Mouse (Mus musculus) kidney, postnatal 0 days (tissue): ENCODE measurements around the gene Scfd2. TPM values are rescaled to one million over a fixed set of nuclear protein-coding genes. Genes with fewer than 3 reads are reported as not detected.
A peak's percentile ranks its signal among the peaks of the same experiment; 100 is the strongest.

Experiments
- ATAC-seq: fragments of 200-750 bp; cut with Nextera tagmentation; replicated peaks from 2 replicates; pipeline ENCODE4 v1.8.0; 2017; ENCODE audit warnings: low read depth, moderate number of reproducible peaks, moderate TSS enrichment, moderate library complexity; ENCODE audit not compliant: low FRiP score
- DNase-seq: peaks from one replicate; pipeline ENCODE4 v3.0.0-alpha.2; 2016; ENCODE audit warnings: low spot score
- H3K27ac ChIP-seq: fragments of 300-500 bp; sonication (generic); 2 replicates; pipeline ENCODE4 v1.5.1; 2014; ENCODE audit warnings: mild to moderate bottlenecking
- H3K27me3 ChIP-seq: fragments of 300-500 bp; sonication (generic); 2 replicates; pipeline ENCODE4 v1.6.1; 2014; ENCODE audit warnings: low read length, mixed read lengths; ENCODE audit not compliant: insufficient read depth
- H3K36me3 ChIP-seq: fragments of 300-500 bp; sonication (generic); 2 replicates; pipeline ENCODE4 v1.6.1; 2014; ENCODE audit warnings: low read length, mixed read lengths; ENCODE audit not compliant: insufficient read depth
- H3K4me1 ChIP-seq: fragments of 300-500 bp; sonication (generic); replicated peaks from 2 replicates; pipeline ENCODE4 v1.6.1; 2014; ENCODE audit warnings: antibody characterized with exemption, low read length, mixed read lengths; ENCODE audit not compliant: insufficient read depth
- H3K4me2 ChIP-seq: fragments of 300-500 bp; sonication (generic); 2 replicates; pipeline ENCODE4 v1.6.1; 2014; ENCODE audit warnings: mild to moderate bottlenecking, low read length, moderate library complexity, mixed read lengths
- H3K4me3 ChIP-seq: fragments of 300-500 bp; sonication (generic); replicated peaks from 2 replicates; pipeline ENCODE4 v1.5.1; 2014; ENCODE audit warnings: low read depth, low read length
- H3K9ac ChIP-seq: fragments of 300-500 bp; sonication (generic); 2 replicates; pipeline ENCODE4 v1.6.1; 2014; ENCODE audit warnings: low read depth, low read length
- H3K9me3 ChIP-seq: fragments of 300-500 bp; sonication (generic); replicated peaks from 2 replicates; pipeline ENCODE4 v1.6.1; 2016; ENCODE audit warnings: low read length, inconsistent platforms, mixed read lengths
- CTCF ChIP-seq: IDR thresholded peaks from 2 replicates; pipeline ENCODE4 v1.5.1; 2016; ENCODE audit warnings: antibody characterized with exemption, low read depth, mild to moderate bottlenecking, moderate library complexity
- WGBS: fragments of 180-500 bp; shearing (Covaris S2); extraction: QIAGEN DNeasy Blood & Tissue Kit; methylation state at CpG from one replicate; pipeline ENCODE4 v1.1.7; 2014; 5-methylcytosine and 5-hydroxymethylcytosine counted together
- polyA plus RNA-seq: library from polyadenylated mRNA; unstranded; fragments of >200 nt; fragmentation: Nextera tagmentation; extraction: Ambion mirVana; gene quantifications from 2 replicates; pipeline ENCODE4 v1.2.1, GENCODE M21; 2015

The Scfd2 gene
- polyA plus RNA-seq, 1 experiment from 2014 or later = 16.8 TPM

GRCm38 (mm10) chr5:74319551-74319950 lies 212.0 kb downstream of the Scfd2 start:
- no peaks in the 10 kb centered on the region for H3K36me3 ChIP-seq
- no peak for TF ChIP-seq CTCF
- 75% methylated on average over 2 of the region's 2 CpGs for WGBS

GRCm38 (mm10) chr5:74317174-74317573 lies 214.4 kb downstream of the Scfd2 start:
- Histone ChIP-seq H3K27me3 (no peaks in the 10 kb centered on the region), H3K4me1 (no peaks in the 10 kb centered on the region), H3K4me2 (no peak overlapping the region), H3K36me3 (no peaks in the 10 kb centered on the region), H3K27ac (no peak overlapping the region), H3K9ac (no peak overlapping the region), H3K9me3 (no peaks in the 10 kb centered on the region), H3K4me3 (no peak overlapping the region)
- 81% methylated on average over 3 of the region's 3 CpGs for WGBS
- ATAC-seq = no peak
- TF ChIP-seq CTCF = no peak
- DNase-seq = no peak

More at GRCm38 (mm10) chr5:74319551-74319950, 212.0 kb downstream of the Scfd2 start:
- Histone ChIP-seq H3K9ac (no peak overlapping the region), H3K27me3 (no peaks in the 10 kb centered on the region), H3K4me2 (no peak overlapping the region), H3K4me1 (no peaks in the 10 kb centered on the region), H3K4me3 (no peak overlapping the region), H3K27ac (no peak overlapping the region), H3K9me3 (no peaks in the 10 kb centered on the region)
- no peak for ATAC-seq
- no peak for DNase-seq

- no peak for TF ChIP-seq CTCF
- H3K9ac ChIP-seq = no peak overlapping the region
- peak overlapping the region; percentile 57 for H3K27ac ChIP-seq
- no peaks in the 10 kb centered on the region for H3K9me3 ChIP-seq
- H3K36me3 ChIP-seq = no peaks in the 10 kb centered on the region
- H3K27me3 ChIP-seq = no peaks in the 10 kb centered on the region
- H3K4me2 ChIP-seq = no peak overlapping the region
- DNase-seq (no peak), ATAC-seq (no peak)
- 72% methylated on average over 11 of the region's 11 CpGs for WGBS
- no peak overlapping the region for H3K4me3 ChIP-seq
- no peaks in the 10 kb centered on the region for H3K4me1 ChIP-seq
These were observed 215.1 kb downstream of the Scfd2 start for GRCm38 (mm10) chr5:74316333-74316945.

GRCm38 (mm10) chr5:74315471-74316245 lies 215.9 kb downstream of the Scfd2 start:
- Histone ChIP-seq H3K9me3 (no peaks in the 10 kb centered on the region), H3K4me1 (no peaks in the 10 kb centered on the region), H3K4me3 (no peak overlapping the region), H3K4me2 (no peak overlapping the region), H3K27ac (peak overlapping the region; percentile 42; the same call in 1 of the 2 replicates), H3K9ac (no peak overlapping the region), H3K36me3 (no peaks in the 10 kb centered on the region), H3K27me3 (no peaks in the 10 kb centered on the region)
- WGBS = 20% methylated on average over 12 of the region's 12 CpGs
- peak; percentile 91 for DNase-seq
- TF ChIP-seq CTCF = 0 out of 2 replicates have a peak, but pooled peaks have one; percentile 19
- ATAC-seq = peak; percentile 75

GRCm38 (mm10) chr5:74314501-74314900 lies 217.1 kb downstream of the Scfd2 start:
- no peak overlapping the region for H3K9ac ChIP-seq
- H3K4me1 ChIP-seq = no peaks in the 10 kb centered on the region
- no peak overlapping the region for H3K27ac ChIP-seq
- H3K4me3 ChIP-seq = no peak overlapping the region
- H3K9me3 ChIP-seq = no peaks in the 10 kb centered on the region
- H3K36me3 ChIP-seq = no peaks in the 10 kb centered on the region
- 77% methylated on average over 6 of the region's 6 CpGs for WGBS
- ATAC-seq = no peak
- H3K4me2 ChIP-seq = no peak overlapping the region
- no peak for DNase-seq
- H3K27me3 ChIP-seq = no peaks in the 10 kb centered on the region
- no peak for TF ChIP-seq CTCF

GRCm38 (mm10) chr5:74313542-74313941 lies 218.0 kb downstream of the Scfd2 start:
- ATAC-seq = no peak
- H3K27ac ChIP-seq = no peak overlapping the region
- no peak overlapping the region for H3K4me3 ChIP-seq
- no peak overlapping the region for H3K9ac ChIP-seq
- no peak for TF ChIP-seq CTCF
- H3K36me3 ChIP-seq = no peaks in the 10 kb centered on the region
- no peak for DNase-seq
- H3K27me3 ChIP-seq = no peaks in the 10 kb centered on the region
- no peak overlapping the region for H3K4me2 ChIP-seq
- H3K9me3 ChIP-seq = no peaks in the 10 kb centered on the region
- H3K4me1 ChIP-seq = no peaks in the 10 kb centered on the region
- 91% methylated on average over 7 of the region's 7 CpGs for WGBS
